Mouse (Mus musculus) testis, adult 2 months (tissue): ENCODE data around the gene Stpg4. TPM values are rescaled to one million over a fixed set of nuclear protein-coding genes. Genes with fewer than 3 reads are reported as not detected.

Source experiments
- H3K27ac ChIP-seq: fragments of 200-500 bp; 2 replicates; pipeline ENCODE4 v1.5.1; 2012; ENCODE audit warnings: low read depth, low read length; ENCODE audit not compliant: control insufficient read depth, insufficient read depth
- H3K27me3 ChIP-seq: fragments of 200-500 bp; 2 replicates; pipeline ENCODE4 v1.6.1; 2012; ENCODE audit warnings: mild to moderate bottlenecking, low read length, moderate library complexity; ENCODE audit not compliant: control insufficient read depth, insufficient read depth
- H3K36me3 ChIP-seq: fragments of 200-500 bp; 2 replicates; pipeline ENCODE4 v1.6.1; 2012; ENCODE audit warnings: mild to moderate bottlenecking, low read length; ENCODE audit not compliant: control insufficient read depth, insufficient read depth
- H3K4me1 ChIP-seq: fragments of 200-500 bp; 2 replicates; pipeline ENCODE4 v1.6.1; 2012; ENCODE audit warnings: low read length; ENCODE audit not compliant: control insufficient read depth, insufficient read depth
- H3K4me3 ChIP-seq: fragments of 200-500 bp; 2 replicates; pipeline ENCODE4 v1.5.1; 2012; ENCODE audit warnings: low read depth, mild to moderate bottlenecking, low read length, moderate library complexity, mixed read lengths; ENCODE audit not compliant: control insufficient read depth
- CTCF ChIP-seq: fragments of 200-500 bp; IDR thresholded peaks from 2 replicates; pipeline ENCODE4 v1.5.1; 2012; ENCODE audit warnings: low read depth, mild to moderate bottlenecking, inconsistent platforms, low read length, moderate library complexity; ENCODE audit not compliant: control insufficient read depth, insufficient read depth, insufficient replicate concordance
- POLR2A ChIP-seq: fragments of 200-500 bp; IDR thresholded peaks from 2 replicates; pipeline ENCODE4 v1.6.1; 2012; ENCODE audit warnings: low read depth, mild to moderate bottlenecking, inconsistent platforms, low read length, moderate library complexity; ENCODE audit not compliant: control insufficient read depth
- polyA plus RNA-seq: library from polyadenylated mRNA; depleted of rRNA; stranded (reverse); fragments of >200 nt; gene quantifications from 2 replicates; pipeline ENCODE4 v1.2.3, GENCODE M21; 2012

The Stpg4 gene
- polyA plus RNA-seq, 1 experiment = 382 TPM

DNA sequence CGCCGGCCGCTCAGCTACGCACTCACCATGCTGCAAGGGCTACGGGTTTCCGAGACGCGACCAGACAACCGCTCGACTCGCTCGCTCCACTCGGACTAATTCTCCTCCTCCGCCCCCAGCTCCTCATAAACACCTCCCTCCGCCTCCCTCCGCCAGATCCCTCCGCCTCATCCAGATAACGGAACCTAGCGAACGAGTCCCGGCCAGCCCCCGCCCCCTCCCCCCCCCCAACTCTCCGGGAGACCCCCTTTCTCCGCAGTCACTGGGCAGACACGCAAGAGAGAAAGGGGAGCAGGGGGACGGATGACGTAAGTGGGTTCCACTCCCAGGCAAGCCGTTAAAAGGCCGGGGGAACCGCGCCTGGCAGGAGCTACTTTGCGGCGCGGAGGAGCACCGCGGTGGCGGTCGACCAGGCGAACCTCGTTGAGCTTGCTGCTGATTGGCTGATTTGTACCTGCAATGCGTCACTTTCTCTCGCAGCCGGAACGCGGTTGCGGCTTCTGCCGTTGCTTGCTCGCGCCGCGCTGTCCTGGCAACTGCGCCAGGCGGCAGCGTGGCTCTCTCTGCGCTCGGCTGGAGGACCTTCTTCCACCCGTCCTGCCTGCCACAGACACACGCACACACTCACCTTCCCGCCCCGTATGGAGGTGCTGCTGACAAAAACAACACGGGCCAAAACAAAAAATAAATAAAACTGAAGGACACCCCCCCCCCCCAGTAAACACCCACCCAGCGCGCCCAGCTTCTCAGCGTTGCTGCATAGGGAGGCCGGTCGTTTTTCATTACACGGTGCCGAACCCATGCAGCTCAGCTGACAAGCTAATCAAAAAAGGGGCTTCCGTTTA lies 19.4 kb upstream of the Stpg4 start, which contains the start of gene Calm2:
Gene Calm2, minus strand, starts transcription at position 169 of the 845 bp plus-strand sequence.
- H3K36me3 ChIP-seq = peaks cover 2% of the 10 kb centered on the region
- H3K4me1 ChIP-seq = peaks cover 2% of the 10 kb centered on the region; the same call in 1 of the 2 replicates
- H3K27ac ChIP-seq = peak within 1 kb of the TSS; percentile 99
- TF ChIP-seq POLR2A (peak; percentile 100), CTCF (peak; percentile 4; the same call in 1 of the 2 replicates)
- H3K27me3 ChIP-seq = no peaks in the 10 kb centered on the region
- H3K4me3 ChIP-seq = peak within 1 kb of the TSS; percentile 98

DNA sequence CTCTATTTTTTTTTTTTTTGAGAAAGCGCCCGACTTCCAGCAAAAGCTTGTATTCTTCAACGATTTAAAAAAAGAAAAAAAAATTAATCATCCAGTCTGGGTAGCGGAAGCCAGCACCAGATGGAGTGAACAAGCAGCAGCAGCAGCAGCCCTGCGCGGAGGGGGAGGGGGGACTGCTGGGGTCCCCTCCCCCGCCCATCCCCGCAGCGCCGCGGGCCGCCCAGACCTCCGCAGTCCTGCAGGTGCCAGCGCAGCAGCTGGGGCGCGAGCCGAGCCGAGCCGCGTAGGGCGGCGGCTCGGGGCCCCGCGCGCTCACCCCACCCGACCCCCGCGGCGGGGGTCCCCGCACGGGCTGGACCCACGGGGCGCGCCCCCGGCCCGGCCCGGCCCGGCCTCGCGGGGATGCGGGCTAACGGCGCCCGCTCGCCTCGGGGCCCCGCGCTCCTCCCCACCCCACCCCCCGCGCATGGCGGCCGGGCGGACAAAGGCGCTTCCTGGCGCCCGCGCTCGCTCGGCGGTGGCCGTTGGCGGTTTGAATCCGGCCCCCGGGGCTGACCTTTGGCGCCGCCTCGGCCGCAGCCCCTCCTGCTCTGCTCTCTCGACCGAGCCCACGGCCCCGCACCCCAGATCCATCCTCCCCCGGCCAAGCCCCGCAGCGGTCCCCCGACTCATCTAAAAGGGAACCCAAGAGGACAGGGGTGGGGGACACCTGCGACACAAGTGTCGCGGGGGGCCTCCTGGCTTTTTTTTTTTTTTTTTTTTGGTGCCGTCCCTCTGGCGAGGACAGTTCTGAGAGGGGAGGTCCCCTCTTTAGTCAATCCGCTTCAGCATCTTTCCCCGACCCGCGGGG lies 18.6 kb upstream of the Stpg4 start:
- TF ChIP-seq CTCF (no peak), POLR2A (no peak; the same call in 1 of the 2 replicates)
- peaks cover 2% of the 10 kb centered on the region for H3K36me3 ChIP-seq
- H3K27me3 ChIP-seq = no peaks in the 10 kb centered on the region
- H3K27ac ChIP-seq = peak overlapping the region; percentile 98
- H3K4me3 ChIP-seq = peak overlapping the region; percentile 98
- peaks cover 4% of the 10 kb centered on the region; the same call in 1 of the 2 replicates for H3K4me1 ChIP-seq

DNA sequence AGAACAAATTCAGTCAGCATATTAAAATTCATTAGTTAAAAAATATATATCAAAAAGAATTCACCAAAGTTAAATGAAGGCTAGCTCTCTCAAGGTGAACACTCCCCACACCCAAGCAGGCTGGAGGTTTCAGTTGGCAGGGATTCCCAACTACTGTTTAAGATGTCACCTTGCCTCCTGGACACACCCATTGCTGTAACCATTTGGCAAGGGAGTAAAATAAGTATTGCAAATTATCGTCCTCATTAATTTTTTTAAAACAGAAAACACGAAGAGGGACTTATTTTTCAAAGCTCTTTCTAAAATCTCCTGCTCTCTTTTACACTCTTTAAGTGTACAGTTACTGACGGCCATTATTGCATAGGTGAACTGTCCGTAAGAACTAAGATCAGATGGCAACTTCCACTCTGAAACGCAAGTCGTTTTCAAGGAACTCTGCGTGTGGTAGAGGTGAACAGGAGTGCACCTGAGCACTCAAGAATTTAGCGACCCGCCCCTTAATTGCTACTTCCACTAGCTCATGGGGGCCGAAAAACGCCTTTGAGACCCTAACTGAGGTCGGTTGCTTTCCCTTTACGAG lies 17.9 kb upstream of the Stpg4 start:
- H3K27me3 ChIP-seq = no peaks in the 10 kb centered on the region
- peak overlapping the region; percentile 98 for H3K4me3 ChIP-seq
- H3K4me1 ChIP-seq = peaks cover 4% of the 10 kb centered on the region; the same call in 1 of the 2 replicates
- peak overlapping the region; percentile 73 for H3K27ac ChIP-seq
- TF ChIP-seq CTCF = no peak
- no peak for TF ChIP-seq POLR2A
- H3K36me3 ChIP-seq = peaks cover 2% of the 10 kb centered on the region

DNA sequence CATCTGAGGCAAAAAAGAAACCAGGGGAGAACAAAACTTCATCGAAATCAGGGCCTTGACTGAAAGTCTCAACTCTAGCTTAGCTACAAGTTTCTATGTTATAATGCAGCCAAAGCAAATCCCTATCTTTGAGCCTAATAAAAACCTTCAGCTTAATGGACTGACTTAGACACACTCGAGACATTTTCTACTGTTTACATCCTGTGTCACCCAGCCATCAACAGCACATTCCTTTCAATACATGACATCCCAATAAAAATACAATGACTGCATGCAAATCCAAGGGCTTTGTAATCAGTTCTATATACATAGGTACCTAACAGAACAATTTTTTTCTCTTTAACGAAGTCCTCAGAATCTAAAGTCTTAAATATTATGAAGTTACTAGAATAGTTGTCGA lies 17.2 kb upstream of the Stpg4 start:
- H3K4me3 ChIP-seq = peak overlapping the region; percentile 6; the same call in 1 of the 2 replicates
- TF ChIP-seq CTCF (no peak), POLR2A (no peak)
- H3K27ac ChIP-seq = no peak overlapping the region
- peaks cover 2% of the 10 kb centered on the region for H3K36me3 ChIP-seq
- no peaks in the 10 kb centered on the region for H3K27me3 ChIP-seq
- peaks cover 4% of the 10 kb centered on the region; the same call in 1 of the 2 replicates for H3K4me1 ChIP-seq

DNA sequence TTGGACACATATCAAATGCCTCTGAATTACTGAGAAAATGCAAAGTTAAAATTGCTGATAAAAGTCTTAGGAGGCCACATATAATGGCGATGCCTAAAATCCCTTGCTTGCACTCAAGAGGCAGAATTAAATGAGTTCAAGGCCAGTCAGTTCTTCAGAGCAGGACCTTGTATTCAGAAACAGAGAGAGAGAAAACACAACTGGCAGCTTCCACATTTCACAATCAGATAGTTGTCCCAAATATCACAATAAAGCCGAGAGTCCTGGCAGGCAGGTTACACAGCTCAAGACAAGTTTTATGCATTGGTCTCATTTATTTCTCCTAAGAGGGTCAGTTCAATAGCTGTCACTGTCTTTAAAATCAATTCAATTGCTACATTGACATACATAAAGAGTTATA lies 14.0 kb upstream of the Stpg4 start:
- H3K36me3 ChIP-seq = peaks cover 2% of the 10 kb centered on the region
- H3K27me3 ChIP-seq = no peaks in the 10 kb centered on the region
- peak overlapping the region; percentile 65 for H3K27ac ChIP-seq
- H3K4me1 ChIP-seq = peaks cover 4% of the 10 kb centered on the region; the same call in 1 of the 2 replicates
- H3K4me3 ChIP-seq = no peak overlapping the region
- TF ChIP-seq POLR2A = no peak
- TF ChIP-seq CTCF = no peak

DNA sequence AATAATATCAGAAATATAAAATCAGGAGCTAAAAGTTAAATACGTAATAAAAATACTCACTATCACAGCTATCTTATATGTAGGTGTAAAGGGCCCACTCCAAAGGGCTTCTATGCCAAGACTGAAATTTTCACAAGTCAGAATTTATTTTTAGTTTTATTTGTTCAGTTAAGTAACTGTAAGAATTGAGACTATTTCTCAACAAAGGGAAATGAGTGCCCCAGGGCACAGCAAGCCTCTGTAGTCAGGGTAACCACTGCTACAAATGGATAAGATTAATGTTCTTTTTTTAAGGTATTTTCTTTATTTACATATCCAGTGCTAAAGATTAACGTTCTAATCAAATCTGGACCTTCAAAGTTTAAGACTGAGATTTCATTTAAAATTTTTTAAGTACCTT lies 11.9 kb upstream of the Stpg4 start:
- Histone ChIP-seq H3K27ac (no peak overlapping the region), H3K4me1 (peaks cover 4% of the 10 kb centered on the region; the same call in 1 of the 2 replicates), H3K27me3 (no peaks in the 10 kb centered on the region), H3K4me3 (no peak overlapping the region), H3K36me3 (peaks cover 2% of the 10 kb centered on the region)
- no peak for TF ChIP-seq CTCF
- TF ChIP-seq POLR2A = no peak

DNA sequence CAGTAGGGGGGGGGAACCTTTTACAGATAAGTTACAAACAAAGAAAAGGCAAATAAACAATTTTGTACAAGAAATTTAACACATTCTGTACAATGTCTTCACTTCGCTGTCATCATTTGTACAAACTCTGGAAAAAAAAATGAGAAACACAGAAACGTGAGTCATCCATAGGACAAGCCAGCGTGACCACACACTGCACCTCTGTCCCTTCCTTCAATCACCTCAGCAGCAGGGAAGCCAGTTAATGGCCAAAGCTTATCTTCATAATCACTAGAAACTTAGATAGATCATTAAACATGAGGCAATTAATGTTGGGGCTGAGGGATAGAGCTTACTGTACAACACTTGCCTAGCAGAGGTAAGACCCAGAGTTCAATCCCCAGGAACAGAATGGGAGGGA lies 6.4 kb upstream of the Stpg4 start:
- no peak overlapping the region for H3K4me3 ChIP-seq
- H3K36me3 ChIP-seq = no peaks in the 10 kb centered on the region
- H3K27ac ChIP-seq = no peak overlapping the region
- H3K4me1 ChIP-seq = peaks cover 2% of the 10 kb centered on the region; the same call in 1 of the 2 replicates
- no peak for TF ChIP-seq CTCF
- TF ChIP-seq POLR2A = no peak
- no peaks in the 10 kb centered on the region for H3K27me3 ChIP-seq
